Mouse (Mus musculus) kidney, postnatal 0 days (tissue): ENCODE results near the gene Dop1b. TPM values are rescaled to one million over a fixed set of nuclear protein-coding genes. Genes with fewer than 3 reads are reported as not detected.
"Not testable (repeated sequence)": the region's sequence is repeated elsewhere in the genome, so short reads cannot be mapped to it uniquely, and the experiment has no call there.

ENCODE experiments used
- ATAC-seq: fragments of 200-750 bp; cut with Nextera tagmentation; replicated peaks from 2 replicates; pipeline ENCODE4 v1.8.0; 2017; ENCODE audit warnings: low read depth, moderate number of reproducible peaks, moderate TSS enrichment, moderate library complexity; ENCODE audit not compliant: low FRiP score
- DNase-seq: peaks from one replicate; pipeline ENCODE4 v3.0.0-alpha.2; 2016; ENCODE audit warnings: low spot score
- H3K27ac ChIP-seq: fragments of 300-500 bp; sonication (generic); 2 replicates; pipeline ENCODE4 v1.5.1; 2014; ENCODE audit warnings: mild to moderate bottlenecking
- H3K27me3 ChIP-seq: fragments of 300-500 bp; sonication (generic); 2 replicates; pipeline ENCODE4 v1.6.1; 2014; ENCODE audit warnings: low read length, mixed read lengths; ENCODE audit not compliant: insufficient read depth
- H3K36me3 ChIP-seq: fragments of 300-500 bp; sonication (generic); 2 replicates; pipeline ENCODE4 v1.6.1; 2014; ENCODE audit warnings: low read length, mixed read lengths; ENCODE audit not compliant: insufficient read depth
- H3K4me1 ChIP-seq: fragments of 300-500 bp; sonication (generic); replicated peaks from 2 replicates; pipeline ENCODE4 v1.6.1; 2014; ENCODE audit warnings: antibody characterized with exemption, low read length, mixed read lengths; ENCODE audit not compliant: insufficient read depth
- H3K4me2 ChIP-seq: fragments of 300-500 bp; sonication (generic); 2 replicates; pipeline ENCODE4 v1.6.1; 2014; ENCODE audit warnings: mild to moderate bottlenecking, low read length, moderate library complexity, mixed read lengths
- H3K4me3 ChIP-seq: fragments of 300-500 bp; sonication (generic); replicated peaks from 2 replicates; pipeline ENCODE4 v1.5.1; 2014; ENCODE audit warnings: low read depth, low read length
- H3K9ac ChIP-seq: fragments of 300-500 bp; sonication (generic); 2 replicates; pipeline ENCODE4 v1.6.1; 2014; ENCODE audit warnings: low read depth, low read length
- H3K9me3 ChIP-seq: fragments of 300-500 bp; sonication (generic); replicated peaks from 2 replicates; pipeline ENCODE4 v1.6.1; 2016; ENCODE audit warnings: low read length, inconsistent platforms, mixed read lengths
- CTCF ChIP-seq: IDR thresholded peaks from 2 replicates; pipeline ENCODE4 v1.5.1; 2016; ENCODE audit warnings: antibody characterized with exemption, low read depth, mild to moderate bottlenecking, moderate library complexity
- WGBS: fragments of 180-500 bp; shearing (Covaris S2); extraction: QIAGEN DNeasy Blood & Tissue Kit; methylation state at CpG from one replicate; pipeline ENCODE4 v1.1.7; 2014; 5-methylcytosine and 5-hydroxymethylcytosine counted together
- polyA plus RNA-seq: library from polyadenylated mRNA; unstranded; fragments of >200 nt; fragmentation: Nextera tagmentation; extraction: Ambion mirVana; gene quantifications from 2 replicates; pipeline ENCODE4 v1.2.1, GENCODE M21; 2015

Dop1b gene
- polyA plus RNA-seq, 1 experiment from 2014 or later: 22.5 TPM

DNA sequence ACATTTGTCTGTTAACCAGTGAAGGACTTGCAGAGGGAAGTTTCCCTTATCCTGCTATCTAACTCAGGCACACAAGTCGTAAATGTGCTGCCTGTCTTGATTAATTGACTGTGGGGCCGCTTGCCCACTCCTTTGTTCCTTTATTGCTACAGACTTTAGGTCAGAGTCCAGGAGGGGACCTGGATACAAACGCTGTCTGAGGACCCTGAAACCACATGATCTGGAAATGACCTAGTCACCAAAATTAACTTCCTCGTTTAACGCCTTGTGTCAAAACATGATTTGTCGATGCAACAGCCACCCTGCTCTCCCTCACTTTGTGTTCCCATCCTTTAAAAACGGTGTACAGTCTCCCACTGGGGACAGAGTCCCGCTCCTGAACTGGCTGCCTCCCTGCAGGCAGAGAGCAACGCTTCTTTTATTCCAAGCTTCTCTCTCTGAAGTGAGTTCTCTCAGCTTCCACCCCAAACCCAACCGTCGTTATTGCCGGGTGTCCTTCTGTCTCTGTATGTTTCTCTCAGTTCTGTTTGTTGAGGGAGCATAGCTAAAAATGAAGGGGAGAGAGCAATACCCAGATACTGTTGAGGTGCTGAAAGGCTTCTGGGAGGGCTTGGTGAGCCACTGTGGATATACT, 107.1 kb downstream of the Dop1b start:
- H3K27me3 ChIP-seq: no peaks in the 10 kb centered on the region
- H3K36me3 ChIP-seq: no peaks in the 10 kb centered on the region
- no peak overlapping the region for H3K27ac ChIP-seq
- ATAC-seq (no peak; the same call in 1 of the 2 replicates), DNase-seq (peak; percentile 73)
- no peak for TF ChIP-seq CTCF
- H3K9me3 ChIP-seq: no peaks in the 10 kb centered on the region
- no peak overlapping the region for H3K4me3 ChIP-seq
- H3K9ac ChIP-seq: no peak overlapping the region
- H3K4me1 ChIP-seq: peaks cover 6% of the 10 kb centered on the region; the same call in 1 of the 2 replicates
- WGBS: 2% methylated on average over 12 of the region's 12 CpGs
- peak overlapping the region; percentile 16; the same call in 1 of the 2 replicates for H3K4me2 ChIP-seq

DNA sequence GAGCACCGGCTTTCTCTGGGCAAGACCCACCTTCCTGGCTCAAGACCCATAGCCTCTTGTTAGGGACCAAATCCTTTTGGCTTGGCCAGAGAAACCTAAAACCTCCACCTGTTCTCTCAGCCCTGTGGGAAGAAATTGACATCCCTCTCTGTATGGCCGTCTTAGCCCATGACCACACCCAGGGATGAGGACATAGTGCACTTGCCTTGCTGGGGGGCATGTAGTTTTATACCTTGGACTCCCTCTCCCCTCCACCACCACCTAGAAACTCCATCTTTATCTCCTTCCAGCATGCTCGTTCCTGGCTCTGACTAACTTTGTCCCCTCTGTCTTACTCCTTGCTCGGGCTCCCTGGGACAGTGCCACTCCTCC, 107.6 kb downstream of the Dop1b start:
- H3K9ac ChIP-seq: no peak overlapping the region
- H3K9me3 ChIP-seq: no peaks in the 10 kb centered on the region
- H3K27ac ChIP-seq: no peak overlapping the region
- H3K4me3 ChIP-seq: no peak overlapping the region
- no peaks in the 10 kb centered on the region for H3K27me3 ChIP-seq
- H3K36me3 ChIP-seq: no peaks in the 10 kb centered on the region
- ATAC-seq: no peak
- no peak for DNase-seq
- H3K4me2 ChIP-seq: no peak overlapping the region
- H3K4me1 ChIP-seq: peaks cover 6% of the 10 kb centered on the region; the same call in 1 of the 2 replicates
- TF ChIP-seq CTCF: no peak
- WGBS: 33% methylated on average over 4 of the region's 4 CpGs

GRCm38 (mm10) chr16:93820040-93820439, 108.3 kb downstream of the Dop1b start:
- Histone ChIP-seq H3K4me1 (peaks cover 6% of the 10 kb centered on the region; the same call in 1 of the 2 replicates), H3K27ac (no peak overlapping the region), H3K9me3 (no peaks in the 10 kb centered on the region), H3K4me3 (no peak overlapping the region), H3K9ac (no peak overlapping the region), H3K36me3 (no peaks in the 10 kb centered on the region), H3K4me2 (no peak overlapping the region), H3K27me3 (no peaks in the 10 kb centered on the region)
- no peak for TF ChIP-seq CTCF
- DNase-seq (no peak), ATAC-seq (no peak)
- WGBS: 92% methylated on average over 1 of the region's 1 CpGs

GRCm38 (mm10) chr16:93821706-93822105, 110.0 kb downstream of the Dop1b start:
- no peaks in the 10 kb centered on the region for H3K27me3 ChIP-seq
- no peak for TF ChIP-seq CTCF
- no peak overlapping the region for H3K27ac ChIP-seq
- no peak overlapping the region for H3K4me2 ChIP-seq
- ATAC-seq: no peak
- WGBS: 90% methylated on average over 3 of the region's 3 CpGs
- no peak overlapping the region for H3K4me3 ChIP-seq
- peaks cover 3% of the 10 kb centered on the region; the same call in 1 of the 2 replicates for H3K4me1 ChIP-seq
- no peak overlapping the region for H3K9ac ChIP-seq
- no peak for DNase-seq
- H3K36me3 ChIP-seq: no peaks in the 10 kb centered on the region
- H3K9me3 ChIP-seq: no peaks in the 10 kb centered on the region

DNA sequence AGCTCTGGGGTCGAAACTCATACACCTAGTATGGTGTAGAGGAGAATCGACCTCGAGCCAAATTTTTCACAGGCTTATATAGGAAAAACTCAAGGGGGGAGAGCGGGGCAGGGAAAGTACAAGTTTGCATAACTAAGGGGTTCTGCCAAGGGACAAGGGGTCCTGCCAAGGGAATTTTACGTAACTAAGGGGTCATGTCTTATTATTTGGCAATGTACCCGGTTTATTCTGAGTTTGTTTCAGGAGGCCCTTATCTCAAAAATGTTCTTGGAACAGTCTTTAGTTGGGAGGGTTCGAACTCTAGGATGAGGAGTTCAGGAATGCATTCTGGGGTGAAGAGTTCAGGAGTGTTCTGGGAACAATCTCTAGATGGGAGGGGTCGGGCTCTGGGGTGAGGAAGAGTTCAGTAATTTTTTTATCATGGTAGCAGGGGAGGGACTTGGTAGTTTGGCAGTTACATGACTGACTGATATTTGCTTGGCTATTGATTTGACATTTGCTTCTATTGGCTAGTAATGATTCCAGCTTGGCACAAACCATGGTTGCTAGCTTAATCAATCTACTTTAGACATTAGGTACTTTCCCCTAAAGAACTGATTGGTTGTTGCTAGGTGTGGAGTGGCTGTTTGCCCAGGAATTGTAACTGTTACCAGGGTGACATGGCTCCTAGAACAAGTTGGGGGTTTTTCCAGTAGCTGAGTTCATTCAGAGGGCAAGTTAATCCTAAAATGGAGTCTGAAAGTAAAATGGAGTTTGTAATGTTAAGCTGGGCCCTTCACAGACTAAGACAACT, 110.9 kb downstream of the Dop1b start:
- ATAC-seq, H3K9me3 ChIP-seq, H3K36me3 ChIP-seq, DNase-seq, H3K27ac ChIP-seq, H3K4me1 ChIP-seq, H3K9ac ChIP-seq, H3K27me3 ChIP-seq, H3K4me2 ChIP-seq, H3K4me3 ChIP-seq: not testable (repeated sequence)
- 76% methylated on average over 4 of the region's 8 CpGs for WGBS

DNA sequence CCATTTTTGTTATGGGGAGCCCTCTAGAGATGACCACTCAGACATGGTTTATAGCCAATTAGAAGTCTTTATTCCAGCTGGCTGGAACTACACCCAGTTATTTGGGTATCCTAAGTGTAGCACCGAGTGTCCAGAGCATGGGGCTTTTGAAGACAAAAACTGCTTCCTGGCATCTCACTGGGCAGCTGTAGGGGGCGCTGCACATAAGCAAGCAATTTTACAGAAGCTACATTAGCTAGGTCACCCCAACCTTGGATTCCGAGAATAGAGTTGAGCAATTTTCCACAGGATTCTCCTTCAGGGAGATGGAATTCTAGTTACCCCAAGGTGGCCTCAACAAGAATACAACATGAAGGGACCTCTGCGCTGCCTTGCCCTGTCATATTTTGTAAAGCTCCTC, 113.1 kb downstream of the Dop1b start:
- Histone ChIP-seq H3K27me3 (no peaks in the 10 kb centered on the region), H3K4me3 (no peak overlapping the region), H3K9ac (no peak overlapping the region), H3K4me1 (no peaks in the 10 kb centered on the region), H3K36me3 (no peaks in the 10 kb centered on the region), H3K9me3 (no peaks in the 10 kb centered on the region), H3K27ac (no peak overlapping the region), H3K4me2 (no peak overlapping the region)
- DNase-seq (no peak), ATAC-seq (no peak)
- 89% methylated on average over 4 of the region's 4 CpGs for WGBS
- no peak for TF ChIP-seq CTCF
